Mouse (Mus musculus): ENCODE results near the gene Aanat.

Gene Aanat

GRCm38 (mm10) chr11:116586310-116586709, at the start of gene Aanat:
TSS of gene Aanat (plus strand) at chr11:116586432.
- in situ Hi-C loops (cut with MboI; ENCODE audit: low sequenced_read_pairs), result no loop called here

- in situ Hi-C loops (cut with MboI; ENCODE audit: low sequenced_read_pairs), result no loop called here
Measured at GRCm38 (mm10) chr11:116536685-116537084, 49.5 kb upstream of the Aanat start.

- in situ Hi-C loops (cut with MboI; ENCODE audit: low sequenced_read_pairs), result no loop called here
Measured at GRCm38 (mm10) chr11:116537388-116537787, 48.8 kb upstream of the Aanat start.

GRCm38 (mm10) chr11:116538142-116538735, 48.0 kb upstream of the Aanat start:
- in situ Hi-C loops (cut with MboI; ENCODE audit: low sequenced_read_pairs), result no loop called here

GRCm38 (mm10) chr11:116541183-116541582, 45.0 kb upstream of the Aanat start:
- in situ Hi-C loops (cut with MboI; ENCODE audit: low sequenced_read_pairs), result no loop called here

- in situ Hi-C loops (cut with MboI; ENCODE audit: low sequenced_read_pairs), result no loop called here
Measured at GRCm38 (mm10) chr11:116543110-116543509, 43.1 kb upstream of the Aanat start.

GRCm38 (mm10) chr11:116547296-116548060, 38.8 kb upstream of the Aanat start:
- in situ Hi-C loops (cut with MboI; ENCODE audit: low sequenced_read_pairs), result no loop called here

GRCm38 (mm10) chr11:116548780-116549179, 37.5 kb upstream of the Aanat start:
- in situ Hi-C loops (cut with MboI; ENCODE audit: low sequenced_read_pairs), result no loop called here

- in situ Hi-C loops (cut with MboI; ENCODE audit: low sequenced_read_pairs), result no loop called here
Measured at GRCm38 (mm10) chr11:116549273-116550038, 36.8 kb upstream of the Aanat start.

- in situ Hi-C loops (cut with MboI; ENCODE audit: low sequenced_read_pairs), result no loop called here
Measured at GRCm38 (mm10) chr11:116550748-116551147, 35.5 kb upstream of the Aanat start.

- in situ Hi-C loops (cut with MboI; ENCODE audit: low sequenced_read_pairs), result no loop called here
Measured at GRCm38 (mm10) chr11:116552194-116552593, 34.0 kb upstream of the Aanat start.

- in situ Hi-C loops (cut with MboI; ENCODE audit: low sequenced_read_pairs), result no loop called here
Measured at GRCm38 (mm10) chr11:116554171-116554878, 31.9 kb upstream of the Aanat start.

- in situ Hi-C loops (cut with MboI; ENCODE audit: low sequenced_read_pairs), result no loop called here
Measured at GRCm38 (mm10) chr11:116555572-116555971, 30.7 kb upstream of the Aanat start.

GRCm38 (mm10) chr11:116556308-116556707, 29.9 kb upstream of the Aanat start:
- in situ Hi-C loops (cut with MboI; ENCODE audit: low sequenced_read_pairs), result no loop called here

GRCm38 (mm10) chr11:116565283-116566041, 20.8 kb upstream of the Aanat start:
- in situ Hi-C loops (cut with MboI; ENCODE audit: low sequenced_read_pairs), result no loop called here

GRCm38 (mm10) chr11:116567531-116567930, 18.7 kb upstream of the Aanat start:
- in situ Hi-C loops (cut with MboI; ENCODE audit: low sequenced_read_pairs), result no loop called here

GRCm38 (mm10) chr11:116570821-116571220, 15.4 kb upstream of the Aanat start:
- in situ Hi-C loops (cut with MboI; ENCODE audit: low sequenced_read_pairs), result no loop called here

- in situ Hi-C loops (cut with MboI; ENCODE audit: low sequenced_read_pairs), result no loop called here
Measured at GRCm38 (mm10) chr11:116571767-116572679, 14.2 kb upstream of the Aanat start.

All from CH12F3 (cell line).